Mouse (Mus musculus) kidney, postnatal 36 days (tissue): Measurements from ENCODE around the gene Gm20388.
A peak's percentile ranks its signal among the peaks of the same experiment; 100 is the strongest.
"Not testable (repeated sequence)": the region's sequence is repeated elsewhere in the genome, so short reads cannot be mapped to it uniquely, and the experiment has no call there.

Source experiments
- DNase-seq, 2 experiments: peaks; one replicate each; pipeline ENCODE4 v3.0.0; 2021 to 2022; ENCODE audit warnings: mixed read lengths in 2 of 2

Gene Gm20388

GRCm38 (mm10) chr8:122571750-122572267 lies 2661.2 kb downstream of the Gm20388 start:
- no peak for DNase-seq

GRCm38 (mm10) chr8:122572751-122573150 lies 2662.1 kb downstream of the Gm20388 start:
- DNase-seq = peak; percentile 58 to 67

GRCm38 (mm10) chr8:122573176-122573575 lies 2662.5 kb downstream of the Gm20388 start:
- DNase-seq = not testable (repeated sequence)

GRCm38 (mm10) chr8:122573577-122573976 lies 2662.9 kb downstream of the Gm20388 start:
- DNase-seq = no peak

- no peak for DNase-seq
These were observed 2663.6 kb downstream of the Gm20388 start for GRCm38 (mm10) chr8:122574264-122574663.

- peak; percentile 56 to 57 for DNase-seq
These were observed 2664.1 kb downstream of the Gm20388 start for GRCm38 (mm10) chr8:122574667-122575251.

- no peak for DNase-seq
These were observed 2664.6 kb downstream of the Gm20388 start for GRCm38 (mm10) chr8:122575286-122575685.

- DNase-seq = no peak
These were observed 2665.3 kb downstream of the Gm20388 start for GRCm38 (mm10) chr8:122575735-122576647.

GRCm38 (mm10) chr8:122576648-122577022 lies 2666.0 kb downstream of the Gm20388 start, which contains the start of gene Aprt:
Aprt (minus strand) TSS chr8:122576909.
- peak; percentile 97 to 98 for DNase-seq

GRCm38 (mm10) chr8:122577116-122577515 lies 2666.5 kb downstream of the Gm20388 start:
- DNase-seq = no peak

- DNase-seq = no peak
These were observed 2668.6 kb downstream of the Gm20388 start for GRCm38 (mm10) chr8:122579196-122579595.

GRCm38 (mm10) chr8:122580926-122581325 lies 2670.3 kb downstream of the Gm20388 start:
- no peak for DNase-seq

GRCm38 (mm10) chr8:122584981-122585380 lies 2674.3 kb downstream of the Gm20388 start:
- DNase-seq = no peak

- DNase-seq = no peak
These were observed 2674.8 kb downstream of the Gm20388 start for GRCm38 (mm10) chr8:122585411-122585891.

GRCm38 (mm10) chr8:122586171-122586570 lies 2675.5 kb downstream of the Gm20388 start:
- no peak for DNase-seq

GRCm38 (mm10) chr8:122586749-122587148 lies 2676.1 kb downstream of the Gm20388 start:
- no peak for DNase-seq

- no peak for DNase-seq
These were observed 2682.6 kb downstream of the Gm20388 start for GRCm38 (mm10) chr8:122593240-122593639.

GRCm38 (mm10) chr8:122593783-122594507 lies 2683.3 kb downstream of the Gm20388 start:
- DNase-seq = no peak

- no peak for DNase-seq
These were observed 2685.4 kb downstream of the Gm20388 start for GRCm38 (mm10) chr8:122596031-122596430.

- DNase-seq = peak; percentile 79 to 84
These were observed 2690.0 kb downstream of the Gm20388 start for GRCm38 (mm10) chr8:122600666-122601065.

- DNase-seq = no peak
These were observed 2694.0 kb downstream of the Gm20388 start for GRCm38 (mm10) chr8:122604640-122605039.

- DNase-seq = no peak
These were observed 2694.7 kb downstream of the Gm20388 start for GRCm38 (mm10) chr8:122605367-122605766.

GRCm38 (mm10) chr8:122606810-122607209 lies 2696.2 kb downstream of the Gm20388 start:
- no peak for DNase-seq
